ENCODE assay signal across 13 mouse cellular contexts in genomic region chr14:106836179-106836578, GRCm38 (mm10).
DNase-seq lines count a peak whose midpoint lies in the region; ATAC-seq and TF ChIP-seq lines count a peak whose summit lies in the region.
"Had no signal": no experiment of that assay in that cellular context is flagged by ENCODE, and none has a peak within 500 bp of the region (broad histone marks: within the 10 kb centered on the region; RNA-seq: fewer than 3 reads in every experiment).

No protein-coding gene starts in this region.

- WGBS in embryonic facial prominence, embryonic 14.5 days: 52% methylated on average over 4 of the region's 4 CpGs
- 15% methylated on average over 4 of the region's 4 CpGs for WGBS in hindbrain, embryonic 14.5 days
- 6% methylated on average over 4 of the region's 4 CpGs for WGBS in midbrain, embryonic 16.5 days
- WGBS in heart, adult 2 months: 82% methylated on average over 4 of the region's 4 CpGs

- H3K27ac ChIP-seq in embryonic facial prominence, embryonic 14.5 days (replicated peaks; ENCODE audit: low read depth, low read length): no peak overlapping the region
- H3K27ac ChIP-seq in hindbrain, embryonic 14.5 days: peak overlapping the region; percentile 47; the same call in 1 of the 2 replicates
- no peak overlapping the region for H3K27ac ChIP-seq in midbrain, embryonic 16.5 days (ENCODE audit: low read length)
- H3K27ac ChIP-seq in heart, adult 2 months: no peak overlapping the region
- H3K27ac ChIP-seq: kidney, postnatal 0 days; limb, embryonic 13.5 days had no signal

- H3K79me2 ChIP-seq in heart, adult 2 months (replicated peaks; ENCODE audit: control insufficient read depth, insufficient read depth, low read length): no peaks in the 10 kb centered on the region

- no peak for TF ChIP-seq EP300 in heart, adult 2 months (IDR thresholded peaks at IDR 0.05; ENCODE audit: insufficient read depth, low read depth, low read length)

- H3K4me1 ChIP-seq in embryonic facial prominence, embryonic 14.5 days (ENCODE audit: control insufficient read depth, insufficient read depth, low read length): no peaks in the 10 kb centered on the region
- no peaks in the 10 kb centered on the region for H3K4me1 ChIP-seq in hindbrain, embryonic 14.5 days (replicated peaks; ENCODE audit: control insufficient read depth, insufficient read depth, low read length)
- 0 out of 2 replicates have a peak, but pooled peaks cover 3% of the 10 kb centered on the region for H3K4me1 ChIP-seq in midbrain, embryonic 16.5 days (ENCODE audit: control insufficient read depth, insufficient read depth, low read length)
- no peaks in the 10 kb centered on the region for H3K4me1 ChIP-seq in heart, adult 2 months (ENCODE audit: control insufficient read depth, insufficient read depth, low read length)
- H3K4me1 ChIP-seq: limb, embryonic 13.5 days had no signal

- TF ChIP-seq CTCF in heart, adult 2 months (IDR thresholded peaks at IDR 0.05): no peak

- no peak overlapping the region for H3K9ac ChIP-seq in embryonic facial prominence, embryonic 14.5 days (ENCODE audit: low read depth, low read length)
- H3K9ac ChIP-seq in hindbrain, embryonic 14.5 days: no peak overlapping the region
- no peak overlapping the region for H3K9ac ChIP-seq in midbrain, embryonic 16.5 days (ENCODE audit: low read depth, low read length)
- H3K9ac ChIP-seq in heart, adult 2 months (ENCODE audit: low read depth, low read length): no peak overlapping the region
- H3K9ac ChIP-seq: limb, embryonic 13.5 days had no signal

- no peaks in the 10 kb centered on the region for H3K9me3 ChIP-seq in embryonic facial prominence, embryonic 14.5 days (ENCODE audit: control insufficient read depth, low read length)
- H3K9me3 ChIP-seq in hindbrain, embryonic 14.5 days (ENCODE audit: control insufficient read depth, low read length): no peaks in the 10 kb centered on the region
- H3K9me3 ChIP-seq in midbrain, embryonic 16.5 days (replicated peaks; ENCODE audit: control insufficient read depth, low read length, poor library complexity, severe bottlenecking): no peaks in the 10 kb centered on the region
- H3K9me3 ChIP-seq: limb, embryonic 13.5 days had no signal

- H3K4me3 ChIP-seq in embryonic facial prominence, embryonic 14.5 days (ENCODE audit: low read depth, low read length): no peak overlapping the region
- no peak overlapping the region for H3K4me3 ChIP-seq in hindbrain, embryonic 14.5 days (replicated peaks; ENCODE audit: low read length)
- H3K4me3 ChIP-seq in midbrain, embryonic 16.5 days (ENCODE audit: low read depth, low read length): no peak overlapping the region
- H3K4me3 ChIP-seq in heart, adult 2 months: no peak overlapping the region
- H3K4me3 ChIP-seq: limb, embryonic 13.5 days had no signal

- no peak overlapping the region for H3K4me2 ChIP-seq in embryonic facial prominence, embryonic 14.5 days (ENCODE audit: low read depth, low read length)
- H3K4me2 ChIP-seq in hindbrain, embryonic 14.5 days (replicated peaks): no peak overlapping the region
- no peak overlapping the region for H3K4me2 ChIP-seq in midbrain, embryonic 16.5 days (ENCODE audit: low read length)
- H3K4me2 ChIP-seq: heart, embryonic 11.5 days; limb, embryonic 13.5 days had no signal

- peak; percentile 6 for DNase-seq in MN1 (ENCODE audit: low spot score)
- peak; percentile 41 for DNase-seq in embryonic facial prominence, embryonic 14.5 days (ENCODE audit: low spot score)
- DNase-seq in hindbrain, embryonic 14.5 days (ENCODE audit: low spot score): peak; percentile 66
- DNase-seq in heart, postnatal 14 days: no peak
- DNase-seq in kidney, postnatal 14 days: no peak
- DNase-seq in heart, adult 2 months: no peak
- DNase-seq: layer of hippocampus, postnatal 36 days; lung, adult 18-20 months had no signal

- no peaks in the 10 kb centered on the region for H3K27me3 ChIP-seq in embryonic facial prominence, embryonic 14.5 days (replicated peaks; ENCODE audit: control insufficient read depth, insufficient read depth, low read length)
- H3K27me3 ChIP-seq in hindbrain, embryonic 14.5 days (ENCODE audit: control insufficient read depth, insufficient read depth, low read length): no peaks in the 10 kb centered on the region
- H3K27me3 ChIP-seq in midbrain, embryonic 16.5 days (ENCODE audit: control insufficient read depth, insufficient read depth, low read depth, low read length): no peaks in the 10 kb centered on the region
- no peaks in the 10 kb centered on the region for H3K27me3 ChIP-seq in heart, adult 2 months (ENCODE audit: control insufficient read depth, insufficient read depth, low read length)
- H3K27me3 ChIP-seq: limb, embryonic 13.5 days had no signal

- no peak for ATAC-seq in embryonic facial prominence, embryonic 14.5 days (ENCODE audit: low read depth)
- ATAC-seq in hindbrain, embryonic 14.5 days (ENCODE audit: low FRiP score): peak; percentile 86
- peak; percentile 94 for ATAC-seq in midbrain, embryonic 16.5 days
- ATAC-seq in megakaryocyte progenitor cell, adult 5-6 weeks (replicated peaks; ENCODE audit: poor library complexity): no peak

- no peaks in the 10 kb centered on the region for H3K36me3 ChIP-seq in embryonic facial prominence, embryonic 14.5 days (ENCODE audit: control insufficient read depth, insufficient read depth, low read length)
- H3K36me3 ChIP-seq in hindbrain, embryonic 14.5 days (replicated peaks; ENCODE audit: control insufficient read depth, insufficient read depth): no peaks in the 10 kb centered on the region
- H3K36me3 ChIP-seq in midbrain, embryonic 16.5 days (ENCODE audit: control insufficient read depth, insufficient read depth, low read length): no peaks in the 10 kb centered on the region
- H3K36me3 ChIP-seq in heart, adult 2 months (ENCODE audit: control insufficient read depth, insufficient read depth, low read length): no peaks in the 10 kb centered on the region
- H3K36me3 ChIP-seq: limb, embryonic 13.5 days had no signal

- TF ChIP-seq POLR2A in heart, adult 2 months (IDR thresholded peaks at IDR 0.05; ENCODE audit: insufficient read depth, low read depth, low read length): no peak

- intact Hi-C loops in heart, postnatal 14 days (cut with DNase I): no loop called here
- intact Hi-C loops in heart, adult 2 months (cut with DNase I): no loop called here

Comparison
In these comparisons a context has a peak if more than half of its experiments do, and no peak if none do; other contexts are left out.
1. DNase-seq: peak in MN1 (single experiment), embryonic facial prominence, embryonic 14.5 days (single experiment) and hindbrain, embryonic 14.5 days (single experiment); none in heart, postnatal 14 days (0 of 2), kidney, postnatal 14 days (single experiment) and heart, adult 2 months (0 of 2).
2. ATAC-seq: peak in hindbrain, embryonic 14.5 days (single experiment) and midbrain, embryonic 16.5 days (single experiment); none in embryonic facial prominence, embryonic 14.5 days (single experiment) and megakaryocyte progenitor cell, adult 5-6 weeks (single experiment).